Mouse (Mus musculus) 3134 (cell line): ENCODE data around the gene 4930453N24Rik.

Experiments used
- DNase-seq: peaks from one replicate; pipeline ENCODE4 v3.0.0-alpha.2; 2011; ENCODE audit warnings: low spot score; ENCODE audit not compliant: insufficient read length; ENCODE audit errors: extremely low read depth

Gene 4930453N24Rik

GRCm38 (mm10) chr16:64770521-64771430 lies at the start of gene 4930453N24Rik:
Gene 4930453N24Rik, minus strand, starts transcription at chr16:64771161.
- DNase-seq: peak; percentile 90

DNA sequence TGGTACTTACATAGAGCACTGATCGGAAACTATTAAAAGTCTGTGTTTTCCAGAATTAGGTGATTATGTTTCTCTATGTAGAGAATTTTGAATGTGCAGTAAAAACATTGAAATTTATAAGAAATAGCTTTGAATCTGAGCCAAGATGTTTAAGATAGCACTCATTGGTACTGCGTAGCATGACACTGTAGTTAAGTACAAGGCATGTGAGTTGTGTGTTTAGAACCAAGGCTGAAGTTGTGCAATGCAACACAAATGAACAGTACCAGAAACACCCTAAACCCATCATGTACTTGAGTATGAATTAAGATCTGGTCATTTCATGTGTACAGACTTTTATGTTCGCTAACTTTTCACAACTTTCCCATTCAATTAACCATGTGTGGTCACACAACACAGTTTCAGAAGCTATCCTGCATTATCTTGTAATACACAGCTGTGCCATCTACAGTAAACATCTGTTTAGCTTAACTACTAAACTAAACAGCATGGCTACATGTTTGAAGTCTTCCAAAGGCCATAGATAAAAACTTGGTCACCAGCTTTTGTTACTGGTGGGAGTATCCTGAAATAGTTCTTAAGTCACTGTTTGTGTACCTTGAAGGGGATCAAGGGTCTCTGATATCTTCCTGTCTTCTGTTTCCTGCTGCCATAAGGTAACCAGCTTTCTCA lies 46.3 kb upstream of the 4930453N24Rik start:
- no peak for DNase-seq

GRCm38 (mm10) chr16:64803041-64803440 lies 32.1 kb upstream of the 4930453N24Rik start:
- no peak for DNase-seq

- DNase-seq: no peak
These were observed 30.7 kb upstream of the 4930453N24Rik start for GRCm38 (mm10) chr16:64801638-64802037.

GRCm38 (mm10) chr16:64800393-64800792 lies 29.4 kb upstream of the 4930453N24Rik start:
- no peak for DNase-seq

GRCm38 (mm10) chr16:64794802-64795201 lies 23.8 kb upstream of the 4930453N24Rik start:
- DNase-seq: no peak

GRCm38 (mm10) chr16:64789706-64790105 lies 18.7 kb upstream of the 4930453N24Rik start:
- no peak for DNase-seq

- peak; percentile 16 for DNase-seq
These were observed 4.6 kb upstream of the 4930453N24Rik start for GRCm38 (mm10) chr16:64775516-64775915.

DNA sequence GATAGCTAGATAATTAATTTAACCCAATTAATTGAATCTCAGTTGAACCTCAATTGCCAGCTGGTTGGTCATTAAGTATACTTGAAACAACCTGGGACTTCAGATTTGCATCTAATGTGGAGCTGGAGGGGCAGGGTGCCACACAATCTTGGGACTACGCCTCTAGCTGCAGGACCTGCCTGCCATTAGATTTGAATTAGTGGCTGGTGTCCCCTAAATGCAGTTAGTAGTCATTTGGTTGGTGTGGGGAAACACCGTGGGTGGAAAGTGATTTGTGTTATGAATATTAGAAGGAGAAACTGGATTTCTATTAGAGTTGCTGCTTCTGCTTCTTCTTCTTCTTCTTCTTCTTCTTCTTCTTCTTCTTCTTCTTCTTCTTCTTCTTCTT lies 464 bp upstream of the 4930453N24Rik start:
- DNase-seq: no peak

DNA sequence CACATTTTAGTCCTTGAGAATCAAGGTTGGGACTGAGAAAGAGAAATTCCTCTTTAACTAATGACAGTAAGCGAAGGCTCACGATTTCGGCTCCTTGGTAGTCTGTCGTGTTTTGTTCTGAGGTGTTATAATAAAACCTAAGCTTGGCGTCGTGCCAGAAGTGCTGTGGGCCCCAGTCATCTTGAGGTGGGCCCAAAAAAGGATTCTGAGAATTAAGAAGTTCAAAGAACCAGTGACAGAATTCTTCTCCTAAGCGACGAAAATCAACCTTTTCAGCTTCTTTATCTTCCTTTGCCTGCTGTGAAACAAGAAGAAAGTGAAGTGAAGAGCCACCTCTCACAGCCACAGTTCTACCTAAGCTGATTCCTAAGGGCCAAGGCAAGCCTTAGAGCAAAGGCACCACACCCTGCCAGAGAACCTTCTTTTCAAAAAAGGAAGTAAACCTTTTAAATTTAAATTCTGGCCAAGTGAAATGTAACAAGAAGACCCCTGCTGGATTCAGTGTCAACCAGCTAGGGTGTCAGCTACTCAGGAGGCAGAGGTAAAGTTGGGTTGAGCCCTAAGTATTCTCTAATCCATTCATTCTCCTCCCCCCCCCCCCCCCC lies 4.2 kb downstream of the 4930453N24Rik start:
- DNase-seq: no peak

- DNase-seq: no peak
These were observed 11.7 kb downstream of the 4930453N24Rik start for GRCm38 (mm10) chr16:64759245-64759626.

- DNase-seq: peak; percentile 19
These were observed 12.3 kb downstream of the 4930453N24Rik start for GRCm38 (mm10) chr16:64758561-64759244.

GRCm38 (mm10) chr16:64757666-64758400 lies 13.1 kb downstream of the 4930453N24Rik start:
- DNase-seq: no peak

DNA sequence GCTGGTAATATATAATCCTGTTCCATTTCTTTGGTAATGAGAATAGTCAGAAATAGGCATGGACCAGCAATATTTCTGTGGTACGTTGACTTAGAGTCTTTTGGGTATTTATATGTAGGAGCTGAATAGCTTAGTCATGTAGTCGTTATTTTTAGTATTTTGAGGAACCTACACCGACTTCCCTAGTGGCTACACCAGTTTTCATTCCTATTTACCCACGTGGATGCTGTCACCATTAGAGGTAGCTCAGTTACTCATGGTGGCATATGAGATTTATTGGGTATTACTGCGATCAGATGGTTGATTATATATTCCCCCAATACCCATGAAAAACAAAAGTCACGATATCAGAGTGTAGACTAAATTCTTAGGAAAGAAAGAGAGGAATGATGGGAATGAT lies 14.6 kb downstream of the 4930453N24Rik start:
- DNase-seq: no peak

DNA sequence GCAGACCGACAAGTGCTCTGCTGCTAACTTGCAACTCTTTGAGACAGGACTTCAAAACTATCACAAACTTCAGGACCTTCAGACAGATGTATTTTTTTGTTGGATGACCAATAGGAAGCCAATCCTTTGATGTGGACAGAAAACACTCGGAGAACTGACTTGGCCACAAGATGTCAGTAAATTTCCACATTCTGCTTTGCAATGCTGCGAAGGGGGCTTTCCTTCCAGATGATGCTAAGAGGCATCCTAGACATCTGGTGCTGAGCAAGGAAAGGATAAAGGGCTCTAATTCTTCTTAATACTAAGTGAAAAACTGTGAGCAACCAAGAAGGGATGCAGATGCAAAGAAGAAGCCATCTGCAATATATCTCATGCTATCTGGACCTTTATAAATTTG lies 16.2 kb downstream of the 4930453N24Rik start:
- DNase-seq: no peak

- no peak for DNase-seq
These were observed 16.8 kb downstream of the 4930453N24Rik start for GRCm38 (mm10) chr16:64753990-64754742.

DNA sequence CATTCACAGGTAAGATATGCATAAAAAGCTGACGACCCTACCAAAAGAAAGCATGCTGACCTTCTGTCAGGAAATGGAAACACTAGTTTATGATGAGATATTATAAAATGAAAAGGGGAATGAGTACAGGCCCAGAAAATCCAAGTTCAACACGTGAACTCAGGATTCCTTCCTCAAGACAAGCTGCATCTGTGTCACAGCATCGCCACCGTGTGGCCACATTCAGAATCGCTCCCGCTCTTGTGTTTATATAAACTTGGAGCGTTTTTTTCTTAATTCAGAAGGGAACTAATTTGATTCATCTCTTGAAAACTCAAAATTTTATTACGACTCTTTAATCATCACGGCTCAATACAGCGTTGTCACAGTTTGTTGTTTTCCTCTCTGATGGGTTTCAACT lies 22.7 kb downstream of the 4930453N24Rik start:
- peak; percentile 12 for DNase-seq

- no peak for DNase-seq
These were observed 25.9 kb downstream of the 4930453N24Rik start for GRCm38 (mm10) chr16:64745089-64745488.

DNA sequence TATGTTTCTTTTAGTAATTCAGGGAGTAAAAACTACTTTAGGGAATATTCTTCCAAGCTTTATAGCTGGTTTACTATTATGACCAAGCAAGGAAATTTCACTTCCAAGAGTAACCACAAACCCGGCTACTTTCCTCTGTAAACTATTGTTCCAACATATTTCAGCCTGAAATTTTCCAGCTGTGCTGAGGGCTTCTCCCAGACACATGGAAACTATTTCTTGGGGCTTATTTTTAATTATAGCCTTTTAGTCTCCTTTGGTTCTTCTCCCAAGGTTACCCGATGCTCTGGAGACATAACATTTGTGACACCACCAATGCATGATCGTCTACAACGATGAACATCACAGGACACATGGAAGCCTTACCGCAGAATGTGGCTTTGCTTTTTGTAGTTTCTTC lies 33.7 kb downstream of the 4930453N24Rik start:
- no peak for DNase-seq
